Mouse (Mus musculus) thymus, adult 2 months (tissue): ENCODE data around the gene Cd55.

ENCODE experiments used
- CTCF ChIP-seq: fragments of 200-500 bp; IDR thresholded peaks from 2 replicates; pipeline ENCODE4 v1.5.1; 2012; ENCODE audit warnings: mild to moderate bottlenecking, control low read depth, low read length, moderate library complexity, borderline replicate concordance; ENCODE audit not compliant: control insufficient read depth, poor library complexity, insufficient read depth; ENCODE audit errors: extremely low read depth
- POLR2A ChIP-seq: fragments of 200-500 bp; IDR thresholded peaks from 2 replicates; pipeline ENCODE4 v1.6.1; 2012; ENCODE audit warnings: mild to moderate bottlenecking, low read length, control low read depth, moderate library complexity; ENCODE audit not compliant: control insufficient read depth, poor library complexity, insufficient read depth; ENCODE audit errors: extremely low read depth

DNA sequence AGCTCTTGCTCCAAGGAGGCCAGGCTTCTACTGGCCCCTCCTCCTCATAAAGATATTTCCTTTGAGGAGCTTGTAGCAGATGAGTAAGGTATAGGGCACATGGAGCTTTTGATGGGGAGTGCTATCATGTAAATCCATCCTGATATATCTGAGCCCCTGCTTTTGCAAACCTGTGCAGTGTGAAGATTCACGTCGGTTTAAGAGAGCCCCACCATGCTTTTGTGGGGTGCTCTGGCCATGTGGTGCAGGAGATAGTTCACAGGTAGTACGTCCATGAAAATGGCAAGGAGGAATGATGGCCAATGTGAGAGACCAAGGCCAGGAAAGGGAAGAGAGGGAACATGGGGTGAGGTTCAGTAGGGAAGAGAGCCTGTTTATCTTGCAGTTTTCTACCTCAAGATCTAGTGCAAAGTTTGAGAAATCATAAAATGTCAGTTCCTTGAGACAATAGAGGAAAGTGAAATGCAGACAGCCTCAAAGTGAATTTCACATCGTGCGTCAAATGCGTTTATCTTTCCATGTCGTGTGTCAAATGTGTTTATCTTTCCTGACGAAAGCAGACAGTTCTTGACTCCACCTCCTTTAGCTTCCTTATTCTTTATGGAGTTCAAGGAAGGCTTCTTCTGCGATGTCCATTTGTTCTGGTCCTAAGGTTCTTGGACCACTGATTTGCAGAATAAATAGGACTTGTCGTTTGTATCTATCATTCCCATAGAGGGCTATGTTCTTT, 24.4 kb upstream of the Cd55 start:
- TF ChIP-seq POLR2A (no peak), CTCF (no peak)
